Comparison of ENCODE assay signal across 32 mouse cellular contexts in the genomic region with DNA sequence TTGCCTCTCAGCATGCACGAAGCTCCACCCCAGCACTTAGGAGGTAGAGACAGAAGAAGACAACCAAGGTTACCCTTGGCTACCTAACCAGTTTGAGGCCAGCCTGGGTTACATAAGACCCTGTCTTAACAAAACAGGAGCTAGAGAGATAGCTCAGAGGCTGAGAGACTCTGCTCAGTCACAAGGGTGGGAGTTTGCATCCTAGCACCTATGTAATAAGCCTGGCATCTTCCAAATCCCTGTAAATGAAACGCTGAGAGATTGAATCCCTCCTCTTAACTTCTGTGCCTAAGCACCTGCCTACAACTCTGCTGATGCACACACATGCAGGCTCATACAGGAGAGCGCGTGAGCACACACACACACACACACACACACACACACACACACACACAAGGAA. TPM values are rescaled to one million over a fixed set of nuclear protein-coding genes. Genes with fewer than 3 reads are reported as not detected.
"Had no signal": no experiment of that assay in that cellular context is flagged by ENCODE, and none has a peak within 500 bp of the region (broad histone marks: within the 10 kb centered on the region; RNA-seq: fewer than 3 reads in every experiment).

No protein-coding gene starts in this region.

- H3K36me3 ChIP-seq: midbrain, embryonic 15.5 days had no signal

- H3K27ac ChIP-seq: limb, embryonic 10.5 days; limb, embryonic 12.5 days; limb, embryonic 13.5 days; limb, embryonic 15.5 days; liver, embryonic 12.5 days; liver, embryonic 13.5 days; liver, embryonic 14.5 days; liver, embryonic 15.5 days; lung, embryonic 15.5 days; macrophage; midbrain, embryonic 10.5 days; midbrain, embryonic 12.5 days; midbrain, embryonic 13.5 days; midbrain, embryonic 15.5 days; neural tube, embryonic 12.5 days had no signal

- H3K4me3 ChIP-seq: limb, embryonic 10.5 days; limb, embryonic 12.5 days; limb, embryonic 13.5 days; limb, embryonic 15.5 days; liver, embryonic 12.5 days; liver, embryonic 13.5 days; liver, embryonic 15.5 days; lung, embryonic 15.5 days; megakaryocyte, embryonic 14.5 days; midbrain, embryonic 10.5 days; midbrain, embryonic 12.5 days; midbrain, embryonic 13.5 days; midbrain, embryonic 15.5 days; myocyte; neural tube, embryonic 12.5 days had no signal

- H3K4me2 ChIP-seq: limb, embryonic 12.5 days; limb, embryonic 13.5 days; limb, embryonic 15.5 days; liver, embryonic 11.5 days; liver, embryonic 12.5 days; liver, embryonic 13.5 days; liver, embryonic 15.5 days; lung, embryonic 14.5 days; lung, embryonic 15.5 days; midbrain, embryonic 11.5 days; midbrain, embryonic 12.5 days; midbrain, embryonic 13.5 days; midbrain, embryonic 15.5 days; neural tube, embryonic 12.5 days had no signal

- H3K4me1 ChIP-seq: limb, embryonic 10.5 days; limb, embryonic 12.5 days; limb, embryonic 13.5 days; limb, embryonic 15.5 days; liver, embryonic 12.5 days; liver, embryonic 13.5 days; liver, embryonic 15.5 days; lung, embryonic 15.5 days; midbrain, embryonic 10.5 days; midbrain, embryonic 12.5 days; midbrain, embryonic 13.5 days; midbrain, embryonic 15.5 days; neural tube, embryonic 12.5 days had no signal

- ATAC-seq: liver, embryonic 12.5 days; liver, postnatal 0 days; lung, postnatal 0 days; midbrain, embryonic 13.5 days; midbrain, embryonic 15.5 days; midbrain, embryonic 16.5 days had no signal

- H3K27me3 ChIP-seq: limb, embryonic 12.5 days; limb, embryonic 13.5 days; limb, embryonic 15.5 days; liver, embryonic 12.5 days; liver, embryonic 13.5 days; liver, embryonic 15.5 days; lung, embryonic 15.5 days; megakaryocyte, embryonic 14.5 days; midbrain, embryonic 12.5 days; midbrain, embryonic 13.5 days; midbrain, embryonic 15.5 days; neural tube, embryonic 12.5 days had no signal

- DNase-seq: left cerebral cortex, postnatal 4 days; liver; liver, embryonic 13.5 days; liver, postnatal 0 days; lung, adult 18-20 months; lung, adult 2 months; lung, embryonic 14.5 days; lung, postnatal 10 days; lung, postnatal 14 days; lung, postnatal 36 days; lung, postnatal 4 days; midbrain, embryonic 14.5 days had no signal

- H3K9ac ChIP-seq: limb, embryonic 12.5 days; limb, embryonic 13.5 days; limb, embryonic 15.5 days; liver, embryonic 12.5 days; liver, embryonic 13.5 days; liver, embryonic 14.5 days; liver, embryonic 15.5 days; liver, postnatal 0 days; lung, embryonic 14.5 days; lung, embryonic 15.5 days; midbrain, embryonic 12.5 days; midbrain, embryonic 13.5 days; midbrain, embryonic 15.5 days; neural tube, embryonic 12.5 days had no signal

- H3K9me3 ChIP-seq: limb, embryonic 10.5 days; limb, embryonic 12.5 days; limb, embryonic 13.5 days; limb, embryonic 15.5 days; liver, embryonic 12.5 days; liver, embryonic 13.5 days; liver, embryonic 15.5 days; lung, embryonic 15.5 days; megakaryocyte, embryonic 14.5 days; midbrain, embryonic 10.5 days; midbrain, embryonic 12.5 days; midbrain, embryonic 13.5 days; midbrain, embryonic 15.5 days; neural tube, embryonic 12.5 days had no signal

RNA-seq across cellular contexts. Expression of a gene that starts 55.9 kb away (rescaled TPM):
- polyA plus RNA-seq: limb, embryonic 10.5 days; liver, embryonic 11.5 days; liver, embryonic 12.5 days; liver, embryonic 14.5 days; lung, embryonic 15.5 days; macrophage had no signal
